ENCODE assay signal across 16 mouse cellular contexts in the genomic region with DNA sequence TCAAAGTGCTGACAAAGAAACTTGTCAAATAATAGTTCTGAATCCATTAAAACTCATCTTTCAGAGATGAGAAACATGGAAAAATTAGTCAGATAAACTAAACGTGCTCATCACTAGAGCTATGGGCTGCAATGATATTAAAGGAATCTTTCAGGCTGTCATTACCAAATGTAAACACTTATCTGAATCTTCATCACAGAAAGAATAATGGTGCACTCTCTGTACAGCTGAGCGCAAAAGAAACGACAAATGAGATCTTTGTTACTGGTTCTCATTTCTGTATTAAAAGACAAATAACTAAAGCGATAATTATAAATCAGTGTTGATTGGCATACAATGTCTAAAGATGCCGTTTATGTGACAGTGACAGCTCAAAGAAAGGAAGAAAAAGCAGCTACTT.
"Had no signal": no experiment of that assay in that cellular context is flagged by ENCODE, and none has a peak within 500 bp of the region (broad histone marks: within the 10 kb centered on the region; RNA-seq: fewer than 3 reads in every experiment).

No protein-coding gene starts in this region.

- DNase-seq: lung, adult 18-20 months; lung, embryonic 14.5 days; lung, postnatal 14 days; lung, postnatal 36 days; right cerebral cortex, postnatal 14 days; thymus, adult 2 months; thymus, postnatal 25 days; thymus, postnatal 4 days had no signal

- H3K27me3 ChIP-seq: megakaryocyte, embryonic 14.5 days; midbrain, embryonic 13.5 days; midbrain, embryonic 15.5 days; neural tube, embryonic 12.5 days; stomach, embryonic 15.5 days had no signal

- H3K9ac ChIP-seq: lung, embryonic 14.5 days; midbrain, embryonic 13.5 days; midbrain, embryonic 15.5 days; neural tube, embryonic 12.5 days; stomach, embryonic 15.5 days had no signal

- H3K4me3 ChIP-seq: megakaryocyte, embryonic 14.5 days; midbrain, embryonic 13.5 days; midbrain, embryonic 15.5 days; neural tube, embryonic 12.5 days; stomach, embryonic 15.5 days had no signal

- H3K27ac ChIP-seq: macrophage; midbrain, embryonic 13.5 days; midbrain, embryonic 15.5 days; neural tube, embryonic 12.5 days; stomach, embryonic 15.5 days; stomach, postnatal 0 days had no signal

- ATAC-seq: midbrain, embryonic 13.5 days; midbrain, embryonic 15.5 days had no signal

- H3K4me1 ChIP-seq: megakaryocyte, embryonic 14.5 days; midbrain, embryonic 13.5 days; midbrain, embryonic 15.5 days; neural tube, embryonic 12.5 days; stomach, embryonic 15.5 days had no signal

- H3K9me3 ChIP-seq: midbrain, embryonic 13.5 days; midbrain, embryonic 15.5 days; neural tube, embryonic 12.5 days; stomach, embryonic 15.5 days had no signal

- H3K4me2 ChIP-seq: lung, embryonic 14.5 days; midbrain, embryonic 11.5 days; midbrain, embryonic 13.5 days; midbrain, embryonic 15.5 days; neural tube, embryonic 12.5 days; stomach, embryonic 15.5 days had no signal

- H3K36me3 ChIP-seq: midbrain, embryonic 13.5 days; midbrain, embryonic 15.5 days; neural tube, embryonic 12.5 days; stomach, embryonic 15.5 days had no signal
